Mouse (Mus musculus): Measurements from ENCODE around the gene Ino80e. TPM values are rescaled to one million over a fixed set of nuclear protein-coding genes. Genes with fewer than 3 reads are reported as not detected.
"Not testable (repeated sequence)": the region's sequence is repeated elsewhere in the genome, so short reads cannot be mapped to it uniquely, and the experiment has no call there.

Ino80e gene
- 110 and 117 TPM in 2 replicates for polyA plus RNA-seq (2016; fragmentation: Nextera tagmentation; extraction: Ambion mirVana)

GRCm38 (mm10) chr7:126862147-126862784 lies at the start of gene Ino80e:
TSS of gene Ino80e (minus strand) at chr7:126862377.
- Histone ChIP-seq H3K4me3 (peak within 1 kb of the TSS; percentile 72), H3K36me3 (replicated peaks) (peaks cover 82% of the 10 kb centered on the region), H3K9me3 (no peaks in the 10 kb centered on the region), H3K27me3 (ENCODE audit: poor library complexity, severe bottlenecking) (no peaks in the 10 kb centered on the region), H3K4me1 (peaks cover 43% of the 10 kb centered on the region), H3K27ac (peak within 1 kb of the TSS; percentile 93)
- under 1% methylated on average over 41 of the region's 41 CpGs for WGBS
- DNase-seq (ENCODE audit: extremely low spot score, low spot score), result peak; percentile 93

- no peaks in the 10 kb centered on the region for H3K36me3 ChIP-seq (replicated peaks)
- no peaks in the 10 kb centered on the region for H3K9me3 ChIP-seq
- no peaks in the 10 kb centered on the region for H3K4me1 ChIP-seq
- H3K27me3 ChIP-seq (ENCODE audit: poor library complexity, severe bottlenecking), result no peaks in the 10 kb centered on the region
- no peak overlapping the region for H3K4me3 ChIP-seq
- WGBS, result 78% methylated on average over 3 of the region's 3 CpGs
- no peak for DNase-seq (ENCODE audit: extremely low spot score, low spot score)
- H3K27ac ChIP-seq, result no peak overlapping the region
Measured at GRCm38 (mm10) chr7:126905590-126905989, 43.4 kb upstream of the Ino80e start.

- WGBS, result 93% methylated on average over 8 of the region's 9 CpGs
Measured at GRCm38 (mm10) chr7:126899781-126900180, 37.6 kb upstream of the Ino80e start.

GRCm38 (mm10) chr7:126898102-126898990 lies 36.2 kb upstream of the Ino80e start:
- Histone ChIP-seq H3K9me3 (no peaks in the 10 kb centered on the region), H3K4me3 (peak overlapping the region; percentile 70), H3K36me3 (replicated peaks) (no peaks in the 10 kb centered on the region), H3K27me3 (ENCODE audit: poor library complexity, severe bottlenecking) (no peaks in the 10 kb centered on the region), H3K27ac (peak overlapping the region; percentile 90), H3K4me1 (peaks cover 23% of the 10 kb centered on the region)
- WGBS, result 12% methylated on average over 37 of the region's 37 CpGs
- peak; percentile 98 for DNase-seq (ENCODE audit: extremely low spot score, low spot score)

More at GRCm38 (mm10) chr7:126899781-126900180, 37.6 kb upstream of the Ino80e start:
- DNase-seq (ENCODE audit: extremely low spot score, low spot score); H3K27me3 ChIP-seq (ENCODE audit: poor library complexity, severe bottlenecking); H3K27ac ChIP-seq; H3K36me3 ChIP-seq (replicated peaks); H3K4me3 ChIP-seq; H3K9me3 ChIP-seq: not testable (repeated sequence)
- H3K4me1 ChIP-seq, result peaks cover 23% of the 10 kb centered on the region

DNA sequence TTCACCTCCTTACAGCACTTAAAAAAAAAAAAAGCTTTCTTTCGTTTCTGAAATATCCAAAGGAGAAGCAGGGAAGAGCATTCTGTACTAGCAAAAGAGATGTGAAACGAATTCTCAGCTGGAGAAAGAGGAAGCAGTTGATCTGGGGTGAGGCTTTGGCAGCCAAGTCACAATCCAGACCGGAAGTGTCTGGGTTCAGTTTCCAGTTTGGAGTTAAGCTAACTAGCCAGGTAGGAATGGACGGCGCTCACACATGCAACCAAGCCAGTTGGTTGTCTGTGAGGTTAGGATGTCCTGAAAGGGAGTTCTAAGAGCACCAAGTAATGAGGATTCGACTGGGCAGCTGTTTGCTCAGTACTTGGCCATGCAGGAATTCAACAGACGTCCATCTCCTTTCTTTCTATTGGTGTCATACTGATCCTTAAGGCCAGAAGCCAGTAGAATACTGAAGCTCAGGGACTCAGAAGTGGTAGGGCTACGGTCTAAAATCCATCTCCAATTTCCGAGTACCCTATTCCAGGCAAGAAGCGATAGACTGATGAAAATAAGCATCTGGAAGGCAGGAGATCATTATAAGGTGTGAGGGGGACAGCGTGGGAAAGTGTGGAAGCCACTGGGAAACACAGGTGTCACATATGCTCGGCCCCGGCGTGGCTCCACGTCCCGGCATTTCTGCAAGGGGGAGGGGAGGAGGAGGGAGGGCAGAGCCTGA lies 35.4 kb upstream of the Ino80e start:
- 26% methylated on average over 16 of the region's 16 CpGs for WGBS
- peak overlapping the region; percentile 90 for H3K27ac ChIP-seq
- no peaks in the 10 kb centered on the region for H3K36me3 ChIP-seq (replicated peaks)
- peak overlapping the region; percentile 70 for H3K4me3 ChIP-seq
- no peaks in the 10 kb centered on the region for H3K27me3 ChIP-seq (ENCODE audit: poor library complexity, severe bottlenecking)
- DNase-seq (ENCODE audit: extremely low spot score, low spot score), result no peak
- no peaks in the 10 kb centered on the region for H3K9me3 ChIP-seq
- peaks cover 23% of the 10 kb centered on the region for H3K4me1 ChIP-seq

- Histone ChIP-seq H3K4me3 (peak overlapping the region; percentile 16; the same call in 1 of the 2 replicates), H3K27ac (0 out of 2 replicates have a peak overlapping the region, but pooled peaks have one; percentile 30), H3K36me3 (replicated peaks) (peaks cover under 1% of the 10 kb centered on the region; the same call in 1 of the 2 replicates), H3K27me3 (ENCODE audit: poor library complexity, severe bottlenecking) (no peaks in the 10 kb centered on the region), H3K4me1 (peaks cover 23% of the 10 kb centered on the region), H3K9me3 (no peaks in the 10 kb centered on the region)
- WGBS, result 81% methylated on average over 5 of the region's 5 CpGs
- DNase-seq (ENCODE audit: extremely low spot score, low spot score), result no peak
Measured at GRCm38 (mm10) chr7:126896912-126897311, 34.7 kb upstream of the Ino80e start.

- peaks cover 13% of the 10 kb centered on the region for H3K4me1 ChIP-seq
- H3K36me3 ChIP-seq (replicated peaks), result peaks cover 22% of the 10 kb centered on the region
- 50% methylated on average over 7 of the region's 7 CpGs for WGBS
- H3K27me3 ChIP-seq (ENCODE audit: poor library complexity, severe bottlenecking), result no peaks in the 10 kb centered on the region
- no peak overlapping the region for H3K27ac ChIP-seq
- H3K4me3 ChIP-seq, result no peak overlapping the region
- DNase-seq (ENCODE audit: extremely low spot score, low spot score), result no peak
- H3K9me3 ChIP-seq, result no peaks in the 10 kb centered on the region
Measured at GRCm38 (mm10) chr7:126888852-126889251, 26.7 kb upstream of the Ino80e start.

- Histone ChIP-seq H3K27ac (no peak overlapping the region), H3K4me3 (no peak overlapping the region), H3K9me3 (no peaks in the 10 kb centered on the region), H3K36me3 (replicated peaks) (peaks cover 22% of the 10 kb centered on the region), H3K4me1 (peaks cover 29% of the 10 kb centered on the region), H3K27me3 (ENCODE audit: poor library complexity, severe bottlenecking) (no peaks in the 10 kb centered on the region)
- no peak for DNase-seq (ENCODE audit: extremely low spot score, low spot score)
- WGBS, result 94% methylated on average over 5 of the region's 5 CpGs
Measured at GRCm38 (mm10) chr7:126887281-126887680, 25.1 kb upstream of the Ino80e start.

DNA sequence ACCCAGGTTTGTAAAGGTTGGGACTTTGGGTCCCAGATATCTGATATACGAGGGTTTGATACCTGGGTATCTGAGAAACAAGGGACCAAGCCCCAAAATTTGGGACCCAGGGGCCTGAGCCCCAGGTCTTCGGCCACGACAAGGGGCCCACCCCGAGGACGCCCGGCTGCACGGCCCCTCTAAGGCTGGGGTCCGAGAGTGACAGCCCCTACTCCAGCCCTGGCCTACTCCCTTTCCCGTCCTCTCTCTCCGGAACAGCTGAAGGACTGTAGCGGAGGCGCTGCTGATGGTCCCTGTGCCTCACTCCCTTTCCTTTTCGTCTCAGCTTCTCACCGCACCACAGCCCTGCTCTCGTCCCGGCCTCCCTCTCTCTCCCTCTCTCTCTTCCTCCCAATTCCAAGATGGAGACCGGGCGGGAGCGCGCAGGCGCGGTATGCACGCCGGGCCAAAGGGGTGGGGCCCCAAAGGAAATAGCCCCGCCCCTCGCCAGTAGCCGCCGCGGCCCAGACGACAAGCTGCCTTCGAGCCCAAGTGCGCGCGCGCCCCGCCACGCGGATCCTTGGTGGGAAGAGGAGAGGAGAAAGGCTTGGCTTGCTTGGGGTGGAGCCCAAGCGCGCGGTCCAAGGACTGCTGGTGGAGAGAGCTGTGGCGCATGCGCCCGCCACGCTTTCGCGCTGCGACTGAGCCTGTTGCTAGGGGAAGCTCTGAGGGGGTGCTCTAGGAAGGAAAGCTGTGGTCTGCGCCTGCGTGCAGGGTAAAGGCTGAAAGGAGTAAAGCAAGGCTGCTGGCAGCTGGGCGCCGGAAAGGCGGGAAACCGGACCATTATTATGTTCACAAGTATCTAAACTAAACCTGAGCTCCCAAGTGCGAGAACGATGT lies 22.3 kb upstream of the Ino80e start, which contains the start of gene Taok2:
TSS of gene Taok2 (minus strand) at position 418 of the 879 bp plus-strand sequence.
- Histone ChIP-seq H3K4me3 (peak within 1 kb of the TSS; percentile 84), H3K4me1 (peaks cover 49% of the 10 kb centered on the region), H3K27ac (peak within 1 kb of the TSS; percentile 93), H3K27me3 (ENCODE audit: poor library complexity, severe bottlenecking) (no peaks in the 10 kb centered on the region), H3K36me3 (replicated peaks) (peaks cover 31% of the 10 kb centered on the region), H3K9me3 (no peaks in the 10 kb centered on the region)
- DNase-seq (ENCODE audit: extremely low spot score, low spot score), result peak; percentile 99
- WGBS, result under 1% methylated on average over 56 of the region's 56 CpGs

GRCm38 (mm10) chr7:126883731-126884181 lies 21.6 kb upstream of the Ino80e start:
- no peak for DNase-seq (ENCODE audit: extremely low spot score, low spot score)

GRCm38 (mm10) chr7:126881040-126881439 lies 18.9 kb upstream of the Ino80e start:
- 0 out of 2 replicates have a peak overlapping the region, but pooled peaks have one; percentile 75 for H3K27ac ChIP-seq
- peak overlapping the region; percentile 84 for H3K4me3 ChIP-seq
- H3K36me3 ChIP-seq (replicated peaks), result peaks cover 66% of the 10 kb centered on the region

More at GRCm38 (mm10) chr7:126883731-126884181, 21.6 kb upstream of the Ino80e start:
- H3K27me3 ChIP-seq (ENCODE audit: poor library complexity, severe bottlenecking), result no peaks in the 10 kb centered on the region
- no peaks in the 10 kb centered on the region for H3K9me3 ChIP-seq
- WGBS, result under 1% methylated on average over 15 of the region's 15 CpGs
- peaks cover 39% of the 10 kb centered on the region for H3K36me3 ChIP-seq (replicated peaks)
- peak overlapping the region; percentile 84 for H3K4me3 ChIP-seq
- peak overlapping the region; percentile 93 for H3K27ac ChIP-seq
- H3K4me1 ChIP-seq, result peaks cover 49% of the 10 kb centered on the region

More at GRCm38 (mm10) chr7:126881040-126881439, 18.9 kb upstream of the Ino80e start:
- H3K4me1 ChIP-seq, result peaks cover 49% of the 10 kb centered on the region
- H3K27me3 ChIP-seq (ENCODE audit: poor library complexity, severe bottlenecking), result no peaks in the 10 kb centered on the region
- no peak for DNase-seq (ENCODE audit: extremely low spot score, low spot score)
- no peaks in the 10 kb centered on the region for H3K9me3 ChIP-seq
- 83% methylated on average over 6 of the region's 6 CpGs for WGBS

All from forebrain, embryonic 10.5 days (tissue).